Mouse (Mus musculus) urinary bladder, postnatal 4 days (tissue): ENCODE data around the gene Nmnat1.
"Not testable (repeated sequence)": the region's sequence is repeated elsewhere in the genome, so short reads cannot be mapped to it uniquely, and the experiment has no call there.

Experiments used
- DNase-seq, 2 experiments: peaks; one replicate each; pipeline ENCODE4 v3.0.0; 2021 to 2022; ENCODE audit warnings: low spot score in 2 of 2

Gene Nmnat1

GRCm38 (mm10) chr4:149489415-149490240 lies 4.6 kb upstream of the Nmnat1 start:
- DNase-seq: no peak

- DNase-seq: no peak
These were observed 2.7 kb upstream of the Nmnat1 start for GRCm38 (mm10) chr4:149487729-149488128.

- no peak for DNase-seq
These were observed 814 bp upstream of the Nmnat1 start for GRCm38 (mm10) chr4:149485825-149486206.

- DNase-seq: no peak
These were observed 436 bp downstream of the Nmnat1 start for GRCm38 (mm10) chr4:149484566-149484965.

- DNase-seq: no peak
These were observed 7.9 kb downstream of the Nmnat1 start, which contains the start of gene Tmem274 for GRCm38 (mm10) chr4:149477078-149477477. TSS of gene Tmem274 (plus strand) at chr4:149477378.

- no peak for DNase-seq
These were observed 9.9 kb downstream of the Nmnat1 start for GRCm38 (mm10) chr4:149475096-149475495.

GRCm38 (mm10) chr4:149469557-149469956 lies 15.4 kb downstream of the Nmnat1 start:
- DNase-seq: no peak

GRCm38 (mm10) chr4:149463435-149463950 lies 21.5 kb downstream of the Nmnat1 start:
- DNase-seq: no peak

GRCm38 (mm10) chr4:149462305-149462971 lies 22.6 kb downstream of the Nmnat1 start:
- DNase-seq: no peak

- DNase-seq: no peak
These were observed 23.3 kb downstream of the Nmnat1 start for GRCm38 (mm10) chr4:149461579-149462304.

GRCm38 (mm10) chr4:149460475-149460874 lies 24.5 kb downstream of the Nmnat1 start:
- DNase-seq: not testable (repeated sequence)

GRCm38 (mm10) chr4:149459425-149459824 lies 25.6 kb downstream of the Nmnat1 start:
- no peak for DNase-seq

- DNase-seq: no peak
These were observed 26.5 kb downstream of the Nmnat1 start for GRCm38 (mm10) chr4:149458526-149458925.

GRCm38 (mm10) chr4:149457831-149458430 lies 27.1 kb downstream of the Nmnat1 start:
- no peak for DNase-seq

- not testable (repeated sequence) for DNase-seq
These were observed 27.8 kb downstream of the Nmnat1 start for GRCm38 (mm10) chr4:149457163-149457562.

- DNase-seq: no peak
These were observed 30.1 kb downstream of the Nmnat1 start, which contains the start of gene Rbp7 for GRCm38 (mm10) chr4:149454879-149455278. TSS of gene Rbp7 (minus strand) at chr4:149454978.

GRCm38 (mm10) chr4:149454263-149454662 lies 30.7 kb downstream of the Nmnat1 start:
- no peak for DNase-seq

GRCm38 (mm10) chr4:149453656-149454055 lies 31.3 kb downstream of the Nmnat1 start:
- no peak for DNase-seq

- no peak for DNase-seq
These were observed 34.4 kb downstream of the Nmnat1 start for GRCm38 (mm10) chr4:149450636-149451035.

- no peak for DNase-seq
These were observed 38.7 kb downstream of the Nmnat1 start for GRCm38 (mm10) chr4:149446309-149446708.

- DNase-seq: peak; percentile 58 to 75
These were observed 39.1 kb downstream of the Nmnat1 start for GRCm38 (mm10) chr4:149445868-149446267.
